Mouse (Mus musculus) intestine, postnatal 0 days (tissue): ENCODE measurements around the gene Gfm1. TPM values are rescaled to one million over a fixed set of nuclear protein-coding genes. Genes with fewer than 3 reads are reported as not detected.

Experiments used
- ATAC-seq: fragments of 200-750 bp; cut with Nextera tagmentation; 2 replicates; pipeline ENCODE4 v1.8.0; 2017; ENCODE audit warnings: mild to moderate bottlenecking, moderate TSS enrichment, moderate library complexity
- H3K27ac ChIP-seq: fragments of 300-500 bp; sonication (generic); 2 replicates; pipeline ENCODE4 v1.5.1; 2014; ENCODE audit warnings: mild to moderate bottlenecking, low read depth, low read length, moderate library complexity
- H3K27me3 ChIP-seq: fragments of 300-500 bp; sonication (generic); replicated peaks from 2 replicates; pipeline ENCODE4 v1.6.1; 2014; ENCODE audit warnings: low read length, mixed read lengths; ENCODE audit not compliant: control insufficient read depth, insufficient read depth
- H3K36me3 ChIP-seq: fragments of 300-500 bp; sonication (generic); 2 replicates; pipeline ENCODE4 v1.6.1; 2014; ENCODE audit warnings: mild to moderate bottlenecking, moderate library complexity; ENCODE audit not compliant: control insufficient read depth, insufficient read depth
- H3K4me1 ChIP-seq: fragments of 300-500 bp; sonication (generic); replicated peaks from 2 replicates; pipeline ENCODE4 v1.6.1; 2014; ENCODE audit warnings: antibody characterized with exemption, low read length, mixed read lengths; ENCODE audit not compliant: control insufficient read depth, insufficient read depth
- H3K4me2 ChIP-seq: fragments of 300-500 bp; sonication (generic); replicated peaks from 2 replicates; pipeline ENCODE4 v1.6.1; 2014; ENCODE audit warnings: low read depth, mild to moderate bottlenecking, moderate library complexity
- H3K4me3 ChIP-seq: fragments of 300-500 bp; sonication (generic); 2 replicates; pipeline ENCODE4 v1.5.1; 2014; ENCODE audit warnings: low read depth, low read length
- H3K9ac ChIP-seq: fragments of 300-500 bp; sonication (generic); 2 replicates; pipeline ENCODE4 v1.6.1; 2014; ENCODE audit warnings: mild to moderate bottlenecking, low read depth, low read length
- H3K9me3 ChIP-seq: fragments of 300-500 bp; sonication (generic); 2 replicates; pipeline ENCODE4 v1.6.1; 2016; ENCODE audit warnings: mixed run types; ENCODE audit not compliant: control insufficient read depth
- CTCF ChIP-seq: sonication (generic); IDR thresholded peaks from 2 replicates; pipeline ENCODE4 v1.5.1; 2016; ENCODE audit warnings: low read depth, mild to moderate bottlenecking, control low read depth, antibody characterized with exemption, moderate library complexity
- WGBS: fragments of 180-500 bp; shearing (Covaris S2); extraction: QIAGEN DNeasy Blood & Tissue Kit; methylation state at CpG from one replicate; pipeline ENCODE4 v1.1.7; 2014; 5-methylcytosine and 5-hydroxymethylcytosine counted together
- polyA plus RNA-seq: library from polyadenylated mRNA; unstranded; fragments of >200 nt; fragmentation: Nextera tagmentation; extraction: Ambion mirVana; gene quantifications from 2 replicates; pipeline ENCODE4 v1.2.1, GENCODE M21; 2015

The Gfm1 gene
- polyA plus RNA-seq, 1 experiment from 2014 or later, result 30.2 TPM

DNA sequence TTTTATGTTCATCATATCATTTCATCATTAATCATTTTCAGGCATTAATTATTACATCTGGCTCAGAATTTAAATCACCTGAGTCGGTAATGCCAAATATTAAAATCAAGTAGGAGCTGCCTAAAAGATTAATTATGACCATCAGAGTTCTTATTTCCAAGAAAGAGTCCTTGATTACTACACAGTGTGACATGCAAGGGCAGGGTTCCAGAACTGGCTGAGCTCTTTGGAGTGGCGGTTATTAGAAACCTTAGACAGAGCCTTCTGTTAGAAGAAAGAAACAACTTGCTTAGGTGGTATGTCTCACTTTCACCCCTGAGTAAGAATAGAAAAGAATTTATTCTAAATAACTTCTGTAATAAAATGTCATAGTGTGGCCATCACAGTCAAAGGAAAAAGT is 37.4 kb downstream of the Gfm1 start:
- Histone ChIP-seq H3K9me3 (no peaks in the 10 kb centered on the region), H3K27me3 (no peaks in the 10 kb centered on the region), H3K4me1 (no peaks in the 10 kb centered on the region), H3K9ac (no peak overlapping the region), H3K4me2 (no peak overlapping the region), H3K27ac (no peak overlapping the region), H3K4me3 (no peak overlapping the region), H3K36me3 (peaks cover 21% of the 10 kb centered on the region)
- no peak for TF ChIP-seq CTCF
- WGBS, result 96% methylated on average over 2 of the region's 2 CpGs
- ATAC-seq, result no peak

DNA sequence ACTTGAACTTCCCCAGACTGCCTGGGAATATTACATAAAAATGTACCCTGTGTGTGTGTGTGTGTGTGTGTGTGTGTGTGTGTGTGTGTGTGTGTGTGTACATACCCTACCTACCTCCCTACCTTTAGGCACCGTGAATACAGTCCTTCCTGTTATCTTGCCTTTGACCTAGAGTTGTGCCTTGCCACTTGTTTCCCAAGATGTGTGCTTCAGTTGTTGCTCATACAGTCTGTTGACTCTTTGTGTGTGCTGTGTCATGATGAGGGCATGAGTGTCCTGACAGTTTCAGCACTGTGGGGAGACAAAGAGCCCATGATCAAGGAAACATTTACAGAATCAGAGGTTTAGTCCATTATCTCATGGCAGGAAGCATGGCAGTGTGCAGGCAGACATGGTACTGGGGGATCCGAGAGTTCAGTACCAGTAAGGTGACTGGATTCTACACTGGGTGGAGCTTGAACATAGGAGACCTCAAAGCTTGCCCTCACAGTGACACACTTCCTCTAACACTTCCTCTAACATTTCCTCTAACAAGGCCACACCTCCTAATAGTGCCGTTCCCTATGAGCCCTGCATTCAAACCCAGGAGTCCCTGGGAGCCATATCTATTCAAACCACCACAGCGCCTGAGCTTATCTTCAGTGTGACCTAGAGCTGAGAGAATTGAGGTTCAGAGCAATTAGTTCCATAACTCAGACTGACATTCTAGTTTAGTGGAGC is 41.7 kb downstream of the Gfm1 start:
- Histone ChIP-seq H3K4me1 (no peaks in the 10 kb centered on the region), H3K4me3 (no peak overlapping the region), H3K9ac (no peak overlapping the region), H3K27me3 (no peaks in the 10 kb centered on the region), H3K9me3 (no peaks in the 10 kb centered on the region), H3K36me3 (peaks cover 39% of the 10 kb centered on the region), H3K27ac (no peak overlapping the region), H3K4me2 (no peak overlapping the region)
- WGBS, result 72% methylated on average over 4 of the region's 4 CpGs
- no peak for ATAC-seq
- TF ChIP-seq CTCF, result no peak

DNA sequence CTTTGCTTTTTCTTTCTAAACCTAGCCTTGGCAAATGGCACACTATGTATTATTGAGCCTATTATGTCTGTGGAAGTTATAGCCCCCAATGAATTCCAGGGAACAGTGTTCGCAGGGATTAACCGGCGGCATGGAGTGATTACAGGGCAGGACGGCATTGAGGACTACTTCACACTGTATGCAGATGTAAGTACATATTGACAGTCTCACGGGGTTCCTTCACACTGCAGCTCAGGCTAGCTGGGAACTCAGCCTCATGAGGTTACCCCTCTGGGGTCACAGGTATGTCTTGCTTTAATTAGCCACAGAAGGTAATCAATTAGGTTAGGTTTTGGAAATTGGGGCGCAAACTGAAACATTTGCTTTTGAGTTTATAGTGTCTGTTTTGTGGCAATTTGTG is 43.5 kb downstream of the Gfm1 start:
- no peak for TF ChIP-seq CTCF
- Histone ChIP-seq H3K9ac (no peak overlapping the region), H3K4me1 (no peaks in the 10 kb centered on the region), H3K27ac (no peak overlapping the region), H3K36me3 (peaks cover 34% of the 10 kb centered on the region), H3K9me3 (no peaks in the 10 kb centered on the region), H3K27me3 (no peaks in the 10 kb centered on the region), H3K4me2 (no peak overlapping the region), H3K4me3 (no peak overlapping the region)
- no peak for ATAC-seq
- WGBS, result 80% methylated on average over 6 of the region's 6 CpGs

DNA sequence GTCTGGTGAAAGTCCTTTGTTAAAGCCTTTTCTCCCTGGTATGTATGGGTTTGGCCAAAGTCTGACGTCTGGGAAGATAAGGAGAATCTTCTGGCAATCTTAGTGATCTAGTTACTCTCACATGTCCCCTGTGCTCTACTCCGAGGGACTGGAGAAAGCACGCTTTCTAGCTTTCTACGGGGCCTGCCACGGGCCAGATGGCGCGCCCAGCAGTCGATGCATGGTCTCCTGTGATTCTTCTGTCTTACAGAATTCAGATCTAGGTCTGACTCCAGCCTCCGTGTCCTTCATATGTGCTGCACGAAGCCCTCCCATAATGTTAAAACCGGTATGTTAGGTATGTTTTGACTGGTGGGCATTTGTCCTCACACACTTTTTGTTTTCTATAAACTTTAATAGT is 49.9 kb downstream of the Gfm1 start:
- H3K27me3 ChIP-seq, result no peaks in the 10 kb centered on the region
- no peak overlapping the region for H3K4me2 ChIP-seq

DNA sequence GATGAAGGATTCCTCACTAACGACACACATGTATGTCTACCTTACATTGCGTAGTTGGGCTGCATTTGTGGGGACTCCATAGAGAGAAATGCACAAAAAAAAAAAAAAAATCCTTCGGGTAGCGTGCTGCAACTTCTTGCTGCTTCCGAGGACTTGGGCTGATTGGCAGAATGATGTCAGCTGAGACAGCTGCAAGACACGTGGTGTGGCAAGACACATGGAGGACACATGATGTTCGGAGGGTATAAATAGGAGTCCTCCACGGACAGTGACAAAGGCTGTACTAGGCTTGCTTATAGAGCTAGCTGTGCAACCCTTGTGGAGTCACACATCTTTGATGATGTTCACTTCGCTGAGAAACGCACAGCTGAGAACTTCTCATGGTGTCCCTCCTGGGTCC is 52.5 kb downstream of the Gfm1 start:
- WGBS, result 92% methylated on average over 10 of the region's 10 CpGs
- Histone ChIP-seq H3K9me3 (no peaks in the 10 kb centered on the region), H3K4me1 (no peaks in the 10 kb centered on the region), H3K27ac (no peak overlapping the region), H3K36me3 (no peaks in the 10 kb centered on the region; the same call in 1 of the 2 replicates), H3K27me3 (no peaks in the 10 kb centered on the region), H3K9ac (no peak overlapping the region), H3K4me2 (no peak overlapping the region), H3K4me3 (no peak overlapping the region)
- no peak for TF ChIP-seq CTCF
- ATAC-seq, result no peak

More for the DNA sequence above, 49.9 kb downstream of the Gfm1 start:
- TF ChIP-seq CTCF, result no peak
- Histone ChIP-seq H3K4me1 (no peaks in the 10 kb centered on the region), H3K4me3 (no peak overlapping the region), H3K27ac (no peak overlapping the region), H3K9ac (no peak overlapping the region), H3K36me3 (peaks cover 17% of the 10 kb centered on the region; the same call in 1 of the 2 replicates), H3K9me3 (no peaks in the 10 kb centered on the region)
- no peak for ATAC-seq
- 85% methylated on average over 11 of the region's 11 CpGs for WGBS

DNA sequence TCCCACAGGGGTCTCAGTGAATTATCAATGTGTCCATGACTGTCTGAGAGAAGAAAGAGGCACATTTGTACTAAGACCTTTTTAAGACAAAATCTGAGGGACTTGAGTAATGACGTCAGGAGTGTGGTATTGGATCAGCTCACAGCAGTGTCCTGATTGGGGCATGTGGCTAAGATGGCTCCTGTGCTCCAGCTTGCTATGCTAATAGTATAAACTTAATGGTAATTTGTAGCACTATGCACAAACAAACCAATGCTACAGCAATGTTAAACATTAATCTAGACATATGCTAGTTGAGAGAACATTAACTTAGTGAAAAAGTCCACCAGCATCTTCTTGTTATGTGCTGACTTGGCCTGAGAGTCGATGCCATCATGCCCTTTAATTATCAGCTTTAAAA is 55.3 kb downstream of the Gfm1 start:
- no peak for TF ChIP-seq CTCF
- Histone ChIP-seq H3K27ac (no peak overlapping the region), H3K27me3 (no peaks in the 10 kb centered on the region), H3K4me3 (no peak overlapping the region), H3K4me1 (no peaks in the 10 kb centered on the region), H3K9ac (no peak overlapping the region), H3K9me3 (no peaks in the 10 kb centered on the region), H3K36me3 (no peaks in the 10 kb centered on the region), H3K4me2 (no peak overlapping the region)
- ATAC-seq, result no peak
- WGBS, result 85% methylated on average over 2 of the region's 2 CpGs

DNA sequence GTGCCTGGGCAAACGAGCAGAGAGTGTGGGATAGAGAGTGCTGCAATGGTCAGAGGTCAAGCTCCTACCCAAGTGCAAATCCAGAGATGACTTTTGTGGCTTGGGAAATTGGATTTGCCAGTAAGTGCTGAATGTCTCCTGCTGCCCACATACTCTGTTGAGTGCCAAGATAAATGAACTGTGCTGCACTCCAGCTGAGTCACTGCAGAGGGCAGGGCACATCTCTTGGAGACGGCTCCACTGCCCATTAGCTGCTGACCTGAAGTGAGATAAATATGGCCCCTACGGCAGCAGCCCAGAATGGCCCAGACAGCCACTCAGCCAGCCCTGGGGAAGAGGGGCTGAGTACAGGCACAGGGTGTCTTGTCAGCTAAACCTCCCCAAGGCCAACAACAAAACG is 60.3 kb downstream of the Gfm1 start:
- TF ChIP-seq CTCF, result no peak
- Histone ChIP-seq H3K4me1 (no peaks in the 10 kb centered on the region), H3K9me3 (no peaks in the 10 kb centered on the region), H3K27me3 (no peaks in the 10 kb centered on the region), H3K36me3 (no peaks in the 10 kb centered on the region), H3K4me2 (no peak overlapping the region), H3K27ac (no peak overlapping the region), H3K4me3 (no peak overlapping the region), H3K9ac (no peak overlapping the region)
- ATAC-seq, result no peak
- 42% methylated on average over 4 of the region's 4 CpGs for WGBS
